Mouse (Mus musculus) midbrain, embryonic 14.5 days (tissue): ENCODE measurements around the gene Cav3. TPM values are rescaled to one million over a fixed set of nuclear protein-coding genes. Genes with fewer than 3 reads are reported as not detected.

Experiments
- ATAC-seq: fragments of 200-750 bp; cut with Nextera tagmentation; 2 replicates; pipeline ENCODE4 v1.8.0; 2017; ENCODE audit warnings: moderate number of reproducible peaks, moderate library complexity; ENCODE audit not compliant: low FRiP score, low TSS enrichment
- DNase-seq: peaks from one replicate; pipeline ENCODE4 v3.0.0-alpha.2; 2015
- H3K27ac ChIP-seq: fragments of 300-500 bp; sonication (generic); replicated peaks from 2 replicates; pipeline ENCODE4 v1.5.1; 2014; ENCODE audit warnings: mild to moderate bottlenecking, low read depth, low read length, moderate library complexity
- H3K27me3 ChIP-seq: fragments of 300-500 bp; sonication (generic); 2 replicates; pipeline ENCODE4 v1.6.1; 2014; ENCODE audit warnings: low read length, control low read depth, mixed read lengths; ENCODE audit not compliant: control insufficient read depth, insufficient read depth
- H3K36me3 ChIP-seq: fragments of 300-500 bp; sonication (generic); 2 replicates; pipeline ENCODE4 v1.6.1; 2014; ENCODE audit warnings: low read length, control low read depth; ENCODE audit not compliant: control insufficient read depth, insufficient read depth
- H3K4me1 ChIP-seq: fragments of 300-500 bp; sonication (generic); 2 replicates; pipeline ENCODE4 v1.6.1; 2014; ENCODE audit warnings: mild to moderate bottlenecking, antibody characterized with exemption, low read length, control low read depth; ENCODE audit not compliant: control insufficient read depth, insufficient read depth
- H3K4me2 ChIP-seq: fragments of 300-500 bp; sonication (generic); 2 replicates; pipeline ENCODE4 v1.6.1; 2014; ENCODE audit warnings: mild to moderate bottlenecking, low read length, moderate library complexity
- H3K4me3 ChIP-seq: fragments of 300-500 bp; sonication (generic); replicated peaks from 2 replicates; pipeline ENCODE4 v1.5.1; 2014; ENCODE audit warnings: low read depth, low read length
- H3K9ac ChIP-seq: fragments of 300-500 bp; sonication (generic); replicated peaks from 2 replicates; pipeline ENCODE4 v1.6.1; 2014; ENCODE audit warnings: mild to moderate bottlenecking, low read length, moderate library complexity
- H3K9me3 ChIP-seq: fragments of 300-500 bp; sonication (generic); 2 replicates; pipeline ENCODE4 v1.6.1; 2016; ENCODE audit warnings: low read length, control low read depth, mixed read lengths; ENCODE audit not compliant: control insufficient read depth
- WGBS: fragments of 180-500 bp; shearing (Covaris S2); extraction: QIAGEN DNeasy Blood & Tissue Kit; methylation state at CpG from one replicate; pipeline ENCODE4 v1.1.7; 2014; 5-methylcytosine and 5-hydroxymethylcytosine counted together
- polyA plus RNA-seq: library from polyadenylated mRNA; unstranded; fragments of >200 nt; fragmentation: Nextera tagmentation; extraction: Ambion mirVana; gene quantifications from 2 replicates; pipeline ENCODE4 v1.2.1, GENCODE M21; 2014

Gene Cav3
- not detected in 2 replicates for polyA plus RNA-seq

- Histone ChIP-seq H3K4me2 (no peak within 1 kb of the TSS), H3K27ac (no peak within 1 kb of the TSS), H3K36me3 (no peaks in the 10 kb centered on the region), H3K9ac (no peak within 1 kb of the TSS), H3K9me3 (no peaks in the 10 kb centered on the region), H3K4me3 (no peak within 1 kb of the TSS), H3K27me3 (no peaks in the 10 kb centered on the region), H3K4me1 (no peaks in the 10 kb centered on the region)
- DNase-seq, result no peak
- 81% methylated on average over 12 of the region's 12 CpGs for WGBS
- no peak for ATAC-seq
Observed at GRCm38 (mm10) chr6:112459341-112459749, at the start of gene Cav3. TSS of gene Cav3 (plus strand) at chr6:112459505.

- no peak overlapping the region for H3K9ac ChIP-seq
- DNase-seq (no peak), ATAC-seq (no peak)
Observed at GRCm38 (mm10) chr6:112419333-112419732, 40.0 kb upstream of the Cav3 start.

GRCm38 (mm10) chr6:112420883-112421282, 38.4 kb upstream of the Cav3 start:
- no peak for DNase-seq
- no peak for ATAC-seq
- H3K4me2 ChIP-seq, result no peak overlapping the region

More at GRCm38 (mm10) chr6:112419333-112419732, 40.0 kb upstream of the Cav3 start:
- no peak overlapping the region for H3K4me3 ChIP-seq
- H3K9me3 ChIP-seq, result peaks cover 3% of the 10 kb centered on the region; the same call in 1 of the 2 replicates
- no peak overlapping the region for H3K4me2 ChIP-seq
- no peaks in the 10 kb centered on the region for H3K36me3 ChIP-seq
- no peaks in the 10 kb centered on the region for H3K27me3 ChIP-seq
- H3K27ac ChIP-seq, result no peak overlapping the region
- WGBS, result 80% methylated on average over 9 of the region's 9 CpGs
- H3K4me1 ChIP-seq, result no peaks in the 10 kb centered on the region

GRCm38 (mm10) chr6:112423746-112424501, 35.4 kb upstream of the Cav3 start:
- Histone ChIP-seq H3K36me3 (no peaks in the 10 kb centered on the region), H3K27ac (no peak overlapping the region), H3K4me3 (no peak overlapping the region), H3K9me3 (peaks cover 3% of the 10 kb centered on the region; the same call in 1 of the 2 replicates), H3K4me1 (no peaks in the 10 kb centered on the region), H3K4me2 (no peak overlapping the region), H3K27me3 (no peaks in the 10 kb centered on the region), H3K9ac (no peak overlapping the region)
- WGBS, result 87% methylated on average over 8 of the region's 8 CpGs
- DNase-seq, result no peak
- ATAC-seq, result no peak

More at GRCm38 (mm10) chr6:112420883-112421282, 38.4 kb upstream of the Cav3 start:
- H3K9ac ChIP-seq, result no peak overlapping the region
- no peak overlapping the region for H3K4me3 ChIP-seq
- H3K36me3 ChIP-seq, result no peaks in the 10 kb centered on the region
- no peak overlapping the region for H3K27ac ChIP-seq
- peaks cover 3% of the 10 kb centered on the region; the same call in 1 of the 2 replicates for H3K9me3 ChIP-seq
- 91% methylated on average over 1 of the region's 1 CpGs for WGBS
- no peaks in the 10 kb centered on the region for H3K27me3 ChIP-seq
- no peaks in the 10 kb centered on the region for H3K4me1 ChIP-seq

- DNase-seq (no peak), ATAC-seq (no peak)
- Histone ChIP-seq H3K27me3 (no peaks in the 10 kb centered on the region), H3K4me1 (no peaks in the 10 kb centered on the region), H3K9ac (no peak overlapping the region), H3K27ac (no peak overlapping the region), H3K4me3 (no peak overlapping the region), H3K36me3 (no peaks in the 10 kb centered on the region), H3K4me2 (no peak overlapping the region), H3K9me3 (peaks cover 3% of the 10 kb centered on the region; the same call in 1 of the 2 replicates)
- 76% methylated on average over 6 of the region's 6 CpGs for WGBS
Observed at GRCm38 (mm10) chr6:112426018-112426732, 33.1 kb upstream of the Cav3 start.

GRCm38 (mm10) chr6:112445675-112446074, 13.6 kb upstream of the Cav3 start:
- H3K4me2 ChIP-seq, result no peak overlapping the region
- H3K4me1 ChIP-seq, result no peaks in the 10 kb centered on the region
- no peak overlapping the region for H3K27ac ChIP-seq
- no peak overlapping the region for H3K9ac ChIP-seq
- H3K27me3 ChIP-seq, result no peaks in the 10 kb centered on the region
- H3K4me3 ChIP-seq, result no peak overlapping the region
- ATAC-seq, result no peak
- DNase-seq, result no peak
- WGBS, result 86% methylated on average over 3 of the region's 3 CpGs
- no peaks in the 10 kb centered on the region for H3K36me3 ChIP-seq
- no peaks in the 10 kb centered on the region for H3K9me3 ChIP-seq

- no peak overlapping the region for H3K4me2 ChIP-seq
- no peak overlapping the region for H3K4me3 ChIP-seq
- WGBS, result 91% methylated on average over 5 of the region's 5 CpGs
- no peaks in the 10 kb centered on the region for H3K36me3 ChIP-seq
- DNase-seq (no peak), ATAC-seq (no peak)
- no peaks in the 10 kb centered on the region for H3K9me3 ChIP-seq
- H3K27me3 ChIP-seq, result no peaks in the 10 kb centered on the region
- no peak overlapping the region for H3K9ac ChIP-seq
- no peak overlapping the region for H3K27ac ChIP-seq
- no peaks in the 10 kb centered on the region for H3K4me1 ChIP-seq
Observed at GRCm38 (mm10) chr6:112461459-112461858, 2.2 kb downstream of the Cav3 start.

- no peaks in the 10 kb centered on the region for H3K4me1 ChIP-seq
- DNase-seq (no peak), ATAC-seq (no peak)
- WGBS, result 81% methylated on average over 6 of the region's 6 CpGs
- H3K4me2 ChIP-seq, result no peak overlapping the region
- H3K36me3 ChIP-seq, result no peaks in the 10 kb centered on the region
- H3K27ac ChIP-seq, result no peak overlapping the region
- H3K9me3 ChIP-seq, result no peaks in the 10 kb centered on the region
- H3K9ac ChIP-seq, result no peak overlapping the region
- H3K27me3 ChIP-seq, result no peaks in the 10 kb centered on the region
- no peak overlapping the region for H3K4me3 ChIP-seq
Observed at GRCm38 (mm10) chr6:112463331-112463730, 4.0 kb downstream of the Cav3 start.
